Mouse (Mus musculus) ES-E14 (cell line): ENCODE measurements around the gene Tshb. TPM values are rescaled to one million over a fixed set of nuclear protein-coding genes. Genes with fewer than 3 reads are reported as not detected.
A peak's percentile ranks its signal among the peaks of the same experiment; 100 is the strongest.

Experiments used
- DNase-seq: peaks from one replicate; pipeline ENCODE4 v3.0.0-alpha.2; 2013; ENCODE audit warnings: low read depth, low spot score
- H3K27ac ChIP-seq: 2 replicates; pipeline ENCODE4 v1.5.1; 2012; ENCODE audit warnings: low read depth, mild to moderate bottlenecking, low read length, moderate library complexity, mixed read lengths; ENCODE audit not compliant: poor library complexity, insufficient read depth, severe bottlenecking
- H3K36me3 ChIP-seq: 2 replicates; pipeline ENCODE4 v1.6.1; 2012; ENCODE audit warnings: mild to moderate bottlenecking, low read length, moderate library complexity, mixed read lengths; ENCODE audit not compliant: control insufficient read depth, poor library complexity, insufficient read depth, severe bottlenecking
- H3K4me1 ChIP-seq, 2 experiments: fragments of 150-350 bp in 1 of 2; sonication (generic) in 1 of 2; 2 replicates each; pipeline ENCODE4 v1.6.1; 2012; ENCODE audit warnings: low read length in 2 of 2, mild to moderate bottlenecking in 1 of 2, mixed read lengths in 1 of 2; ENCODE audit not compliant: control insufficient read depth in 2 of 2, insufficient read depth in 2 of 2, poor library complexity in 1 of 2
- H3K4me3 ChIP-seq, 2 experiments: fragments of 150-350 bp in 1 of 2; sonication (generic) in 1 of 2; 2 replicates each; pipeline ENCODE4 v1.5.1; 2012; ENCODE audit warnings: low read length in 2 of 2, low read depth in 1 of 2, mild to moderate bottlenecking in 1 of 2, mixed read lengths in 1 of 2; ENCODE audit not compliant: insufficient read depth in 1 of 2, poor library complexity in 1 of 2, severe bottlenecking in 1 of 2
- H3K9ac ChIP-seq: 2 replicates; pipeline ENCODE4 v1.6.1; 2012; ENCODE audit warnings: low read depth, mild to moderate bottlenecking, low read length, mixed read lengths; ENCODE audit not compliant: poor library complexity, insufficient read depth, severe bottlenecking
- H3K9me3 ChIP-seq: fragments of 150-350 bp; sonication (generic); 2 replicates; pipeline ENCODE4 v1.6.1; 2012; ENCODE audit warnings: low read depth, mild to moderate bottlenecking, low read length; ENCODE audit not compliant: control insufficient read depth, insufficient read depth
- CHD2 ChIP-seq: IDR thresholded peaks from 2 replicates; pipeline ENCODE4 v1.6.1; 2014; ENCODE audit warnings: mild to moderate bottlenecking, low read depth, low read length, inconsistent platforms
- HCFC1 ChIP-seq: IDR thresholded peaks from 2 replicates; pipeline ENCODE4 v1.6.1; 2012; ENCODE audit warnings: low read length, inconsistent platforms, borderline replicate concordance; ENCODE audit not compliant: insufficient read depth
- MAFK ChIP-seq: IDR thresholded peaks from 2 replicates; pipeline ENCODE4 v1.6.1; 2014; ENCODE audit warnings: mild to moderate bottlenecking, low read depth, low read length, inconsistent platforms; ENCODE audit not compliant: insufficient read depth
- ZC3H11A ChIP-seq: IDR thresholded peaks from 2 replicates; pipeline ENCODE4 v1.6.1; 2012; ENCODE audit warnings: low read depth, mild to moderate bottlenecking, inconsistent platforms, low read length, borderline replicate concordance
- ZNF384 ChIP-seq: IDR thresholded peaks from 2 replicates; pipeline ENCODE4 v1.6.1; 2012; ENCODE audit warnings: low read depth, low read length, inconsistent platforms
- in situ Hi-C, 2 experiments: fragments of 600-800 bp; cut with MboI; formaldehyde crosslinking; loops; one replicate each; pipeline ENCODE4 v1.15.1; 2025; ENCODE audit warnings: low sequenced_read_pairs in 2 of 2, inconsistent platforms in 1 of 2; ENCODE audit not compliant: unreplicated experiment in 2 of 2
- total RNA-seq: library from RNA; depleted of rRNA; stranded (reverse); fragments of 300-350 nt; gene quantifications from 2 replicates; pipeline ENCODE4 v1.2.3, GENCODE M21; 2012

Tshb gene
- total RNA-seq, 1 experiment, result not detected

GRCm38 (mm10) chr3:102748038-102748437 is 34.5 kb downstream of the Tshb start:
- H3K4me1 ChIP-seq, result peaks cover 0 to 5% of the 10 kb centered on the region in 2 experiments; a peak in 1 of 4 replicates
- H3K9ac ChIP-seq, result no peak overlapping the region
- H3K27ac ChIP-seq, result no peak overlapping the region
- H3K9me3 ChIP-seq, result no peaks in the 10 kb centered on the region
- no peaks in the 10 kb centered on the region for H3K36me3 ChIP-seq
- DNase-seq, result no peak
- 0 out of 2 replicates have a peak, but pooled peaks have one; percentile 14 for TF ChIP-seq ZNF384
- TF ChIP-seq CHD2, result no peak
- H3K4me3 ChIP-seq, result no peak overlapping the region
- in situ Hi-C loops, result no loop called here

GRCm38 (mm10) chr3:102746174-102746573 is 36.3 kb downstream of the Tshb start:
- no peaks in the 10 kb centered on the region for H3K36me3 ChIP-seq
- DNase-seq, result no peak
- H3K4me1 ChIP-seq, result peaks cover 0 to 5% of the 10 kb centered on the region in 2 experiments; a peak in 1 of 4 replicates
- in situ Hi-C loops, result no loop called here
- H3K27ac ChIP-seq, result no peak overlapping the region
- no peak overlapping the region for H3K4me3 ChIP-seq
- no peak overlapping the region for H3K9ac ChIP-seq
- TF ChIP-seq MAFK, result no peak
- TF ChIP-seq ZNF384, result no peak
- no peak for TF ChIP-seq CHD2
- no peak for TF ChIP-seq HCFC1
- no peak for TF ChIP-seq ZC3H11A
- H3K9me3 ChIP-seq, result no peaks in the 10 kb centered on the region

- no peak for TF ChIP-seq ZNF384
- TF ChIP-seq HCFC1, result no peak
- no peak for TF ChIP-seq ZC3H11A
- no peak for TF ChIP-seq MAFK
- no peak for TF ChIP-seq CHD2
- no peaks in the 10 kb centered on the region for H3K36me3 ChIP-seq
- in situ Hi-C loops, result no loop called here
- DNase-seq, result no peak
- no peaks in the 10 kb centered on the region for H3K9me3 ChIP-seq
- peaks cover 0 to 5% of the 10 kb centered on the region in 2 experiments; a peak in 1 of 4 replicates for H3K4me1 ChIP-seq
- H3K4me3 ChIP-seq, result no peak overlapping the region
- H3K27ac ChIP-seq, result no peak overlapping the region
- no peak overlapping the region for H3K9ac ChIP-seq
Measured at GRCm38 (mm10) chr3:102744657-102745056, 37.9 kb downstream of the Tshb start.

- Histone ChIP-seq H3K27ac (no peak overlapping the region), H3K4me1 (peaks cover 0 to 5% of the 10 kb centered on the region in 2 experiments; a peak in 1 of 4 replicates), H3K36me3 (no peaks in the 10 kb centered on the region), H3K9me3 (no peaks in the 10 kb centered on the region), H3K9ac (no peak overlapping the region), H3K4me3 (no peak overlapping the region)
- in situ Hi-C loops, result no loop called here
- DNase-seq, result no peak
- no peak for TF ChIP-seq MAFK
- no peak for TF ChIP-seq CHD2
- no peak for TF ChIP-seq ZC3H11A
- TF ChIP-seq HCFC1, result no peak
- TF ChIP-seq ZNF384, result no peak
Measured at GRCm38 (mm10) chr3:102743781-102744471, 38.6 kb downstream of the Tshb start.

- H3K36me3 ChIP-seq, result no peaks in the 10 kb centered on the region
- H3K4me3 ChIP-seq, result no peak overlapping the region
- in situ Hi-C loops, result no loop called here
- peaks cover 0 to 4% of the 10 kb centered on the region in 2 experiments; a peak in 1 of 4 replicates for H3K4me1 ChIP-seq
- no peak overlapping the region for H3K9ac ChIP-seq
- H3K9me3 ChIP-seq, result no peaks in the 10 kb centered on the region
- DNase-seq, result no peak
- TF ChIP-seq MAFK (no peak), HCFC1 (no peak), ZNF384 (no peak), CHD2 (no peak), ZC3H11A (no peak)
- no peak overlapping the region for H3K27ac ChIP-seq
Measured at GRCm38 (mm10) chr3:102743202-102743601, 39.3 kb downstream of the Tshb start.
